Mouse (Mus musculus): ENCODE data around the gene Prrc2b.

Gene Prrc2b

DNA sequence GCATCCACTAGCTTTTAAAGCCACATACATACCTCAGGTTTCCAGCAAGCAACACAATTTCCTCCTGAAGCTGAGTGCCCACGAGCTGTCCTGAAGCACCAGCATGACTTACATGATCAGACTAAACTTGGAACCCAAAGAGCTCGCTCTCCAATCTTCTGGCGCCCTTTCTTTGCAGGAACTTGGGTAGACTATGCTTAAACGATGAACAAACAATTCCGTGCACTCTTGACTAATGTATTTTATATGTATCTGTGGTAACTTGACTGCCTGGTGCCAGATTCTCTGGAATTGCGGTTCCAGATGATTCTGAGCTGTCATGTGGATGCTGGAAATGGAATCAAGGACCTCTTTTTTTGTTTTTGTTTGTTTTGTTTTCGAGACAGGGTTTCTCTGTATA lies 84.6 kb downstream of the Prrc2b start:
- no peak for DNase-seq (ENCODE audit: low spot score in 2 of 2)

GRCm38 (mm10) chr2:32235886-32236759 lies 85.2 kb downstream of the Prrc2b start, which contains the start of gene Pomt1:
Pomt1 (plus strand) TSS chr2:32236590.
- peak; percentile 81 to 84 for DNase-seq (ENCODE audit: low spot score in 2 of 2)

DNA sequence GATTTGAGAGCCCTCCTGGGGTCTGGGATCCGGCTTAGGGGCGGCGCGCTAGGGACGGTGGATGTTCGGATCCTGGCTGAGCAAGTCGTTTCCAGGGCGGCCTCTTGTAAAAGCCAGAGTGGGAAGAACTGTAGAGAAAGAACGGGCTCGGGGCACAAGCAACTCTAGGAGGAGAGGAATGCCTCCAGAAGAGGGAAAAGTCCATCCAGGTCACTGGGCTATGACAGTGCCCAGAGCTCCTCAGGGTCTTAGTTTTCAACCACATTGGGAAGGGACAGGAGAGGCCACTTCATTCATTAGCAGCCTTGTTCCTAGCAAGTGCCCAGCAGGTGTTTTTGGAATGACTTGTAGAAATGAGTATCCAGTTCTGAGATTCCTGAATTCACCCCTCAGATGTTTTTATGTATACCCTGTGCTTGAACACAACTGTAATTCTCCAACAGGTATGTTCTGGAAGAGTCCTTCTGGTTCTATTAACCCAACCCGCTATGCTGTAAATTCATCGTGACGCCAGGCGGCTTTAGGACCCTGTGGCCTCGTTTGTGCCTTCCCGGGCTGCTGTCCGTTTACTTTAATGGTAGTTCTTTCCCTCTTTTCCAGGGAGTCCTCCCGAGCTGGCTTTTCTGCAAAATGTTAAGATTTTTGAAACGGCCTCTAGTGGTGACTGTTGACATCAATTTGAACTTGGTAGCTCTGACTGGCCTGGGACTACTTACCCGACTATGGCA lies 86.0 kb downstream of the Prrc2b start:
- no peak for DNase-seq (ENCODE audit: low spot score in 2 of 2)

DNA sequence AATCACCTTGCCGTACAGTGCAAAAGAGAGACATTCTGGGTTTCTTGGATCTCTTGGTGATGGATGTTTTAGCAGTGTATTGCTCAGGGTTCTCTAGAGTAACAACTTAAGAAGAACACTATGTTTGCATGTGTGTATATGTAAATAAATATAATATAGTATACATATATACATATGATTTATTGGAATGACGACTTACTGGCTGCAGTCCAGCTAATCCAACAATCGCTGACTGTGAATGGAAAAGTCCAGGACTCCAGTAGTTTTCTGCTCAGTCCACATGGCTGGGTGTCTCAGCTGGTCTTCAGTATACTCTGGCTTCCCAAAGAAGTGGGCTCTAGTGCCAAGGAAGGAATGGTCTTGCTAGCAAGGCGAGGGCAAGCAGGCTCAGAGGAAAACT lies 86.7 kb downstream of the Prrc2b start:
- no peak for DNase-seq (ENCODE audit: low spot score in 2 of 2)

GRCm38 (mm10) chr2:32238708-32239435 lies 88.0 kb downstream of the Prrc2b start:
- DNase-seq (ENCODE audit: low spot score in 2 of 2) = no peak

- no peak for DNase-seq (ENCODE audit: low spot score in 2 of 2)
These were observed 89.7 kb downstream of the Prrc2b start for GRCm38 (mm10) chr2:32240591-32240990.

- DNase-seq (ENCODE audit: low spot score in 2 of 2) = no peak
These were observed 92.1 kb downstream of the Prrc2b start for GRCm38 (mm10) chr2:32242986-32243385.

- DNase-seq (ENCODE audit: low spot score in 2 of 2) = no peak
These were observed 95.9 kb downstream of the Prrc2b start for GRCm38 (mm10) chr2:32246741-32247140.

DNA sequence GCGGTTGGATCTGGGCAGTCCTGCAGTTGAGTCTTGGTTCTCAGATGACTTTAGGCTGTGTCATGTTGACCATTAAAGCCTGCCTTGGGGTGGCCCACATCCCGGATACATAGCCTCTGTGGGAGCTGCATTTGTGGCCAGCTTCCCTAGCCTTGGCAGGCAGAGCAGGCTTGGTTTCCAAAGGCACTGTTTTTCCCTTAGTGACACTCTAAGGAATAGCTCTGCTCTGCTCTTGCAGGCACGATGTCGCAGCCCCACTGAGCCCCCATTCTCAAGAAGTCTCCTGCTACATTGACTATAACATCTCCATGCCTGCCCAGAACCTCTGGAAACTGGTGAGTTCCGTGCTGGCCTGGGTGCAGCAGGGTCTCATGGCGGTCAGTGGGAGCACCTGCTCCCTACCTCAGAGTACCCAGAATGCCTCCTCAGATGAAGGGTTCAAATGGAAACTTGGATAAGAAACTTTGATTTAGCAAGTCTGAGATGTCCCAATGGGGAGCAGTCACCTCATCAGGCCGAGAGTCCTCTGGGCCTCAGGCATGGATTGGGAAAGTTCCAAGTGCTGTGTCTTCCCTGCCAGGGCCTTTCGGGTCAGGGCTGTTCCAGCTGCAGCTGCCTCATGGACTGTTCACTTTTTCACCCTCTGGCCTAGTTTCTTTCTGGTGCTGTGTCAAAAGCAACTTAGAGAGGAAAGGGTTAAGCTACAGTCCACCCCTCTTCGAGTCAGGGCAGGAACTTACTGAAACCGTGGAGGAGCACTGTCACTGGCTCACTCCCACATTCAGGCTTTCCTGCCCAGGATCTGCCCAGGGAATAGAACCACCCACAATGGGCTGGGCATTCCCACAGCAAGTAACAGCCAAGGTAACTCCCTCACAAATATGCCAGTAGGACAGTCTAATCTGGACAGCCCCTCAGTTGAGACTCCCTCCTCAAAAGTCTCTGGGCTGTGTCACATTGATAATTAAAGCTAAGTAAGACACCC lies 97.8 kb downstream of the Prrc2b start:
- no peak for DNase-seq (ENCODE audit: low spot score in 2 of 2)

- no peak for DNase-seq (ENCODE audit: low spot score in 2 of 2)
These were observed 101.1 kb downstream of the Prrc2b start for GRCm38 (mm10) chr2:32251791-32252527.

DNA sequence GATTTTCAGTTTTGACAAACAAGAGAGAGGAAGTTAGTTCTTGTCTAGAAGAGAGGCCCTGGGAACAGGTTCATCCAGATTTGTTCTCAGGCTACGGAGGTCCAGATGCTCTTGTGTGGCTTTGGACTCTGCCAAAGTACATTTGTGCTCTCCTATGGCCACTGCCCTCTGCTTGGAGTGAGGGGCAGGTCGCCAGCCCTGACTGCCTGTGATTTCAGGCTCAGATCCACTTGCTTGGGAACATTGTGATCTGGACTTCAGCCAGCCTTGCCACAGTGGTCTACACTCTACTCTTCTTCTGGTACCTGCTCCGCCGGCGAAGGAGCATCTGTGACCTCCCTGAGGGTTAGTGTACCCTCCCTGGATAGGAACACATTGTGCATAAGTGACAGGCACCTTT lies 101.8 kb downstream of the Prrc2b start:
- no peak for DNase-seq (ENCODE audit: low spot score in 2 of 2)

DNA sequence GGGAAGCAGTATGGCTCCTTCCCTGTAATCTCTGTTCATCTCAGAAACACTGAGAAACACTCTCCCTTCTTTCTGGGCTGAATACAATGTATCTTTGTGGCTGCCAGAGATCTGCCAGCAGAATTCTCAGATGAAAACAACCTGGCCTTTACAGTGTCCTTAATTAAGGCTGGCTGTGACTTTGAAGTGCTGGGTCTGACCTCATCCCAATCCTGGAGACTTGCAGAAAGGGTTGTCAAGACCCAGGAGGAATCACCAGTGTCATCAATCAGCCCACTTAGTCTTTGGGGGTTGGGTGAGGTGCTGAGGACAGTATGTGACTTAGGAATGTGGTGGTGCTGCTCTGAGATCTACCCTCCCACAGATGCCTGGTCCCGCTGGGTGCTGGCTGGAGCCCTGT lies 102.5 kb downstream of the Prrc2b start:
- DNase-seq (ENCODE audit: low spot score in 2 of 2) = no peak

DNA sequence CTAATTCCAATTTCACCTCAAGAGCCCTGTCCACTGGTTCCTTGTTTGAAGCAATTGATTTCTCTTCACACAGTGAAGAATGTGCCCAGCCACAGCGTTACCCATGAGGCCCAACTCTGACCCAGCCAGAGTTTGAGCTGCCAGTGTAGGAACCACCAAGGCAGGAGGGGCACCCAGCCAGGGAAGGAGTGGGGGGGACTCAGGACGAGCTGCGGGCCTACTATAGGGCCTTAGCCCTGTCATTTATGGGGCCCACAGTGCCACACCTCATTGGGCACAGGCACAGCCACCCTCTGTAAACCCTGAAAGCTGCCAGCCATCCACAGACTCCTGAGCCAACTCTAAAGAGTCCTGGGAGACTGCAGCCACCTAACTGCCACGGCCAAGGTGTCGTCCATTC lies 103.7 kb downstream of the Prrc2b start:
- no peak for DNase-seq (ENCODE audit: low spot score in 2 of 2)

- no peak for DNase-seq (ENCODE audit: low spot score in 2 of 2)
These were observed 105.4 kb downstream of the Prrc2b start for GRCm38 (mm10) chr2:32256273-32256672.

GRCm38 (mm10) chr2:32258887-32259533 lies 108.1 kb downstream of the Prrc2b start:
- DNase-seq (ENCODE audit: low spot score in 2 of 2) = no peak

DNA sequence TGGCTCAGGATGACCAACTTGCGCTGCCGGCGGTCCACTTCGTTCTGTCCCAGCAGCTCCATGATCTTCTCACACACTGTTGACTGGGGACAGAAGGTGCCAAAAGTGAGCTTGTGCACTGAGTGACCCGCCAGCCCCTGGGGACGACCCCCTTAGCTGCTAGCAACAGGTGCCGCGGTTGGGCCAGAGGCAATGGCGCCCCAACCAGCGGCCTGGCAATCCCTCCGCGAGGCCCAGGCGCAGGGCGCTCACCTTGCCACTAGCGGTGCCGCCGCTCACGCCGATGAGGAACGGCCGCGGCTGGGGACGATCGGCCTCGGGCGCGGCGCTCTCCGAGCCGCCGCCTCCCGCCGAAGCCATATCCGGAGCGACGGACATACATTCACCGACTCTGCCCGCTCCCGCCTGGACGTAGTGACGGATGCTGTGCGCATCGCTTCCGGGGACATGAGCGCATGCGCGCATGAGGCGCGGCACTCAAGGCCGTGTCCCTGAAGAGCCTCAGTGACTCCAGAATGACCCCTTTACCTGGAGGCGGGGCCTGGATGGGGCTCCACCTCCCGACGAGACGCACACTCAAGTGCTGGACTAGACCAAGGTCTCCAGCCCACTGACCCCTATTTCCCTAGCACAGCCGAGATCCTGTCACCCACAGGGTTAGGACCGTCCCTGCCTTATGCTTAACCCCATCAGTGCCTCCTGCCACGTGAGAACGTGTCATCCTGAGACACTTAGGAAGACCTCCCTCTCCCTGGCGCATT lies 109.0 kb downstream of the Prrc2b start, which contains the start of gene Uck1:
TSS of gene Uck1 (minus strand) at position 503 of the 761 bp plus-strand sequence.
- DNase-seq (ENCODE audit: low spot score in 2 of 2) = peak; percentile 83 to 85

DNA sequence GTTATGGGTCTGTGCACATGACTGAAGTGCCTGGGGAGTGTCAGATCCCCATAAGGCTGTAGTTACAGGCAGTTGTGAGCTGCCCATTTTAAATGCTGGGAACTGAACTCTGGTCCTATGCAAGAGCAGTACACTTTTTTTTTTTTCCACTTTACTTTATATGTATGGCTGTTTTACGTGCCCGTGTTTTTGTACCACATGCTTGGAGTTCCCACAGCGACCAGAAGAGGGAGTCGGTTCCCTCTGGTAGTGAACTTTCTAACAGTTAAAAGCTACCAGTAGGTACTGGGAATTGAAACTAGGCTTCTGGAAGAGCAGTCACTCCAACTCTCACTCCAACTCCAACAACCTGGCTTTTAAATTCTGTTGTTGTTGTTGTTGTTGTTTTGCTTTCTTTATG lies 109.8 kb downstream of the Prrc2b start:
- no peak for DNase-seq (ENCODE audit: low spot score in 2 of 2)

DNA sequence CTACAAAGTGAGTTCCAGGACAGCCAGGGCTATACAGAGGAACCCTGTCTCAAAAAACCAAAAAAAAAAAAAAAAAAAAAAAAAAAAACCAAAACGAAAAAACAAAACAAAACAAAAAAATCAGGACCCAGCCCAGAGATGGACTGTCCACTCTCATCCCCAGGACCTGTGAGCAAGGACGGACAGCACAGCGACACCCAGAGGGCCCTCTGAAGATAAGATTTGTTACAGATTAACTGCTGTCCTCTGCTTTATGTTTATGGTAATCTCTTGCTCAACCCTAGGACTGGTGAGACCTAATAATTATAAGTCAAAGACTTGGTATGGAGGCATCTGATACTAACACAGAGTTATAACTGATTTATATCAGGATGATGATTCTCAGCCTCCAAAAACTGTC lies 124.9 kb downstream of the Prrc2b start:
- DNase-seq (ENCODE audit: low spot score in 2 of 2) = no peak

- no peak for DNase-seq (ENCODE audit: low spot score in 2 of 2)
These were observed 131.4 kb downstream of the Prrc2b start for GRCm38 (mm10) chr2:32282289-32282688.

All from urinary bladder, adult 18-20 months (tissue).